Mouse (Mus musculus) neutrophil, adult 59 days (primary cell): ENCODE data around the gene Fbxo39. TPM values are rescaled to one million over a fixed set of nuclear protein-coding genes. Genes with fewer than 3 reads are reported as not detected.

Source experiments
- total RNA-seq, 2 experiments: library from RNA; stranded (reverse); gene quantifications; 1 replicate in 1 of 2; 2 replicates in 1 of 2; pipeline ENCODE4 v1.2.4; 2023

The Fbxo39 gene
- not detected for total RNA-seq

GRCm38 (mm10) chr11:72314151-72314895 is at the start of gene Fbxo39:
Gene Fbxo39 (plus strand): TSS chr11:72314444.

GRCm38 (mm10) chr11:72266960-72267560 is 47.2 kb upstream of the Fbxo39 start, which contains the start of gene Slc13a5:
Gene Slc13a5 (minus strand): TSS chr11:72267222.

GRCm38 (mm10) chr11:72301334-72301733 is 12.9 kb upstream of the Fbxo39 start, which contains the start of gene Xaf1:
Gene Xaf1 (plus strand): TSS chr11:72301629.

GRCm38 (mm10) chr11:72362347-72362741 is 48.1 kb downstream of the Fbxo39 start, which contains the start of gene Tekt1:
Gene Tekt1 (minus strand): TSS chr11:72362442.

Other genes starting within 250 kb of the Fbxo39 start
- gene Pitpnm3, start 178.7 kb upstream of the Fbxo39 start, total RNA-seq = not detected
- under 1 TPM; 0.53 to 0.62 TPM for gene Gm43951, start 107.6 kb upstream of the Fbxo39 start, total RNA-seq
- 10 to 100 TPM in 1 of 2 experiments, 1 to 10 TPM in 1; 8.8 to 10.5 TPM for gene 4933427D14Rik, start 107.0 kb upstream of the Fbxo39 start, total RNA-seq
- gene Txndc17, start 106.9 kb upstream of the Fbxo39 start, total RNA-seq = 10 to 100 TPM; 47.9 to 49.6 TPM
- gene Med31, start 98.9 kb upstream of the Fbxo39 start, total RNA-seq = 10 to 100 TPM; 27.1 to 28.2 TPM
- 1 to 10 TPM; 1.4 to 1.6 TPM for gene Slc13a5, start 47.2 kb upstream of the Fbxo39 start, total RNA-seq
- 10 to 100 TPM; 12.2 to 15.3 TPM for gene Xaf1, start 12.8 kb upstream of the Fbxo39 start, total RNA-seq
- not detected for gene Tekt1, start 48.0 kb downstream of the Fbxo39 start, total RNA-seq
- gene Smtnl2, start 97.3 kb downstream of the Fbxo39 start, total RNA-seq = under 1 TPM; 0.33 to 0.37 TPM
- not detected for gene Ggt6, start 121.1 kb downstream of the Fbxo39 start, total RNA-seq
- gene Mybbp1a, start 126.9 kb downstream of the Fbxo39 start, total RNA-seq = 10 to 100 TPM; 34.2 to 42.5 TPM
- gene Spns2, start 175.5 kb downstream of the Fbxo39 start, total RNA-seq = 1 to 10 TPM; 1.2 to 1.3 TPM
- 10 to 100 TPM in 1 of 2 experiments, 1 to 10 TPM in 1; 8.7 to 10.8 TPM for gene Spns3, start 236.1 kb downstream of the Fbxo39 start, total RNA-seq